Mouse (Mus musculus) left cerebral cortex, postnatal 10 days (tissue): ENCODE measurements around the gene Washc3. TPM values are rescaled to one million over a fixed set of nuclear protein-coding genes. Genes with fewer than 3 reads are reported as not detected.

ENCODE experiments used
- DNase-seq, 2 experiments: peaks; one replicate each; pipeline ENCODE4 v3.0.0; 2021 to 2022; ENCODE audit warnings: low spot score in 2 of 2, mixed read lengths in 1 of 2; ENCODE audit errors: extremely low spot score in 1 of 2
- intact Hi-C: fragments of 180-260 bp; cut with DNase I; formaldehyde crosslinking; loops from one replicate; pipeline ENCODE4 v1.15.1; 2025
- total RNA-seq, 2 experiments: library from RNA; stranded (reverse); gene quantifications; 2 replicates each; pipeline ENCODE4 v1.2.3; 2021

Washc3 gene
- 10 to 100 TPM; 22.0 to 24.6 TPM for total RNA-seq

- intact Hi-C loops = no loop called here
- DNase-seq = peak; percentile 94 to 96
These were observed at the start of gene Washc3 for GRCm38 (mm10) chr10:88200951-88201638. TSS of gene Washc3 (plus strand) at chr10:88201093.

GRCm38 (mm10) chr10:88151658-88152057, 49.2 kb upstream of the Washc3 start:
- intact Hi-C loops = no loop called here
- DNase-seq = no peak

- intact Hi-C loops = no loop called here
- no peak for DNase-seq
These were observed 38.8 kb upstream of the Washc3 start for GRCm38 (mm10) chr10:88162096-88162495.

GRCm38 (mm10) chr10:88162676-88163075, 38.2 kb upstream of the Washc3 start:
- no peak for DNase-seq
- intact Hi-C loops = no loop called here

GRCm38 (mm10) chr10:88166158-88166557, 34.7 kb upstream of the Washc3 start:
- DNase-seq = no peak

GRCm38 (mm10) chr10:88167438-88168077, 33.3 kb upstream of the Washc3 start:
- intact Hi-C loops = no loop called here
- DNase-seq = no peak

More at GRCm38 (mm10) chr10:88166158-88166557, 34.7 kb upstream of the Washc3 start:
- intact Hi-C loops = no loop called here

GRCm38 (mm10) chr10:88200541-88200940, 352 bp upstream of the Washc3 start:
- intact Hi-C loops = no loop called here
- no peak for DNase-seq

- no peak for DNase-seq
These were observed 757 bp downstream of the Washc3 start for GRCm38 (mm10) chr10:88201650-88202049.

GRCm38 (mm10) chr10:88202581-88202980, 1.7 kb downstream of the Washc3 start:
- DNase-seq = no peak
- intact Hi-C loops = no loop called here

More at GRCm38 (mm10) chr10:88201650-88202049, 757 bp downstream of the Washc3 start:
- intact Hi-C loops = no loop called here

GRCm38 (mm10) chr10:88203236-88203635, 2.3 kb downstream of the Washc3 start:
- intact Hi-C loops = no loop called here
- DNase-seq = no peak

GRCm38 (mm10) chr10:88212644-88213043, 11.8 kb downstream of the Washc3 start:
- no peak for DNase-seq
- intact Hi-C loops = no loop called here

- DNase-seq = no peak
- intact Hi-C loops = no loop called here
These were observed 14.1 kb downstream of the Washc3 start for GRCm38 (mm10) chr10:88214800-88215514.

- intact Hi-C loops = no loop called here
- no peak for DNase-seq
These were observed 17.3 kb downstream of the Washc3 start for GRCm38 (mm10) chr10:88218161-88218560.

- no peak for DNase-seq
- intact Hi-C loops = no loop called here
These were observed 20.8 kb downstream of the Washc3 start for GRCm38 (mm10) chr10:88221718-88222117.

- no peak for DNase-seq
- intact Hi-C loops = no loop called here
These were observed 24.5 kb downstream of the Washc3 start for GRCm38 (mm10) chr10:88225421-88225820.

GRCm38 (mm10) chr10:88227962-88228361, 27.1 kb downstream of the Washc3 start:
- DNase-seq = no peak
- intact Hi-C loops = no loop called here

- intact Hi-C loops = no loop called here
- no peak for DNase-seq
These were observed 27.7 kb downstream of the Washc3 start for GRCm38 (mm10) chr10:88228521-88229017.

- intact Hi-C loops = no loop called here
- no peak for DNase-seq
These were observed 30.8 kb downstream of the Washc3 start for GRCm38 (mm10) chr10:88231671-88232070.

- no peak for DNase-seq
- intact Hi-C loops = no loop called here
These were observed 31.9 kb downstream of the Washc3 start for GRCm38 (mm10) chr10:88232765-88233164.

- DNase-seq = no peak
- intact Hi-C loops = no loop called here
These were observed 43.8 kb downstream of the Washc3 start for GRCm38 (mm10) chr10:88244681-88245080.
